Mouse (Mus musculus) embryo, embryonic 11.5 days (tissue): ENCODE data around the gene Dpp6.

Source experiments
- DNase-seq: peaks from one replicate; pipeline ENCODE4 v3.0.0-alpha.2; 2012; ENCODE audit warnings: low read depth, low spot score

Gene Dpp6

DNA sequence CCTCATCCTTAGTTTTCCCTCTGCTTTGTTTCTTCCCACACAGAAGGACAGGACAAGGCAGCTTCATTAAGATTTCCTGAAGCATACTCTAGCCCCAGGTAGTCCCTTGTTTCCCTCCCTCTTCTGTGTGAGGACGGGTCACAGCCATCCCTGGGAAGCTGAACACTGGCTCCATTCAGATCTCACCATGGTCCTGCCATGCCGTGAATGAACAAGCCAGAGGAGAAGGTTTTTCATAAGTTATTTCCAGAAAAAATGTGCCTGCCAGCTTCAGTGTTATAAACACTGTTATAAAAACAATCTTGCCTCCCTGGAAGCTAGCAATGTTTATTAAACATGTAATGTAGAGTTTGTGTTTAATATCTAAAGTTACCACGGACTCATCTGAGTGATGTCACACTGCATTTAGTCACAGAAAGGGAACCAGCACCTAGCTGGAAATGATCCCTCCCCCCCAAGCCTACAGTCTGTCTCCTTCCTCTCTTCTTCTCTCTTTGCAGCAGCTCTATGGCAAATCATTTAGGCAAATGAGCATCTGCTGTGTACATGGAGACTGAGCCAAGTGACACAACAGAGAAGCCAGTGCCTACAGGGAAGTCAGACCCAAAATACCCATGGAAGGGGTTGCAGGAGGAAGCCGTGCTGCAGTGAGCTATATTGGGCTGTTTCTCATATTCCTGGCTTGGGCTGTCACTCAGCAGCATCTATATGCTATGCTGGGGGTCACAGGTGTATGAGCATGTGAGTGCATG lies 128.3 kb downstream of the Dpp6 start:
- no peak for DNase-seq

DNA sequence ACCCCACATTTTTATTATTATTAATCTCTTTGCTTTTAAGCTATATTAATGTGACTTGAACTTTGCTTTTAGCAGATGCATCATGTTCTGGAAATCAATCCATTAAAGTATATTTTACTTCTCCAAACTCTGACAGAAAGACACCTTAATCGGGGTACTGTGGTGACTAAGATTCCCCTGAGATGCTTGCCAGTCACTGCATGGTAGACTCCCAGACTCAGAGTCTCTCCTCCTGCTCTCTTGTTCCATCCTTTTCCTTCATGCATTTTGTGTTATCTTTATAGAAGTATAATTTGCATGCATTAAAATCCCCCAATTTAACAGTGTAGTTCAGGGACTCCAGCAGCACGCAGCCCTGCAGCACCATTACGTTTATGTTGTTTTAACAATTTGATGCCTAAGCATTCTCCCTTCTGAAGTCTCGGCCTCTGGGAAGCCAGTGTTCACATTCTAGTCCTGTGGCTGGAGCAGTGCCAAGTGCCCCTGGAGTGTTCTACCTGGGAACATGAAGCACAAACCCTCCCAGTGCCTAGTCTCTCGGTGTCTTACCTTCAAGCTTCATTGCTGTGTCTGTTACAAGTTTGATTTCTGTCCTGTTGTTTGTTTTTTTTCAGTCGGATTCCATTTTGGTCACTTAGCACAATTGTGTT lies 153.1 kb downstream of the Dpp6 start:
- DNase-seq, result no peak

DNA sequence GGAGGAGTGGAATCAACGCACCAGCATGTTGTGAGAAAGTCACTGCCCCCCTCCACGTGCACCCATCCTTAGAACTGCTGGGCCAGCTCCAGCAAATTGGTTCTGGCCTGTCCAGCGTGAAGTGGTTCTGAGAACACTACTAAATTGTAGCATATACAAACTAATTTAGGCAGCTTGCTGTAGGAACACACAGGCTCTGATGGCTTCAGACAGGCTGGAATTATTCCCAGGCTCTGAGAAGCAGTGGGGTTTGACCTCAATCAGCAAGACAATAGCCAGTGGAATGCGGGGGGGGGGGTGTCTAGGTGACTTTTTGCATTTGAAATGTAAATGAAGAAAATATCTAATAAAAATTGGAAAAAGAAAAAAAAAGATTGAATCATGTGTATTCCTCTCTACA lies 156.2 kb downstream of the Dpp6 start:
- DNase-seq, result no peak

DNA sequence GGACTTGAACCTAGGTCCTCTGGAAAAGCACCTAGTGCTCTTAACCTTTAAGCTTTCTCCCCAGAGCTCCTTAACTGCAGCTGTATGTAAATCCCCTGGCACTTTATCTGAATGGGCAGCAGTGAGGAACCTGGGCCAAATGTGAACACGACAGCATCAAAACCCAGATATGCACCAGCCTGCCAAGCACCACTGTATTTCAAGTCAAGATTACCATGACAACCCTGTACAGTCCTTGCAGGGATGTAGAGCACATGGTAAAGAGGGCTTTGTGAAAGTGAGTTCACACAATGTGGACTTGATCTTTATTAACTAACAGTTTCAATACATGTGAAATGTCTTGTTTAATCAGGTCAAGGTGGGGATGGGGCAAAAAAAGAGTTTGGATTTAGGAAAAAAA lies 162.3 kb downstream of the Dpp6 start:
- no peak for DNase-seq

DNA sequence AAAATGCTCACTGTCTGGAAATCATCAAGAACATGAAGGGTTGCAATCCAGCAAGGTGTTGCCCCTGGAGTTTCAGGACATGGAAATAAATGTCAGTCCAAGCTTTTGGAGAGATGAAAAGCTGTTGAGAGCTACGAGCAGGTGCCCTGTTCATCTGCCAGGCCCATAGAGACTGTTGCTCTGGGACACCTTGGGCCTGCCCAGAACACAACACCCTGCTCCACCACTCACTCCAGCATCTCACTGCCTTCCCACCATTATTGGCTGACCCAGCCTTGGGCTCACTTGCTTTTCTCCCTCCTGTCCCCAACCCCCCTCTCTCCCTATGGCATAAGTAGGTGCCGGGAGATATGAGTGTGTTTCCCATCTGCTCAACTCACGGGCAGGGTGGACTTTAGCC lies 162.8 kb downstream of the Dpp6 start:
- DNase-seq, result no peak

DNA sequence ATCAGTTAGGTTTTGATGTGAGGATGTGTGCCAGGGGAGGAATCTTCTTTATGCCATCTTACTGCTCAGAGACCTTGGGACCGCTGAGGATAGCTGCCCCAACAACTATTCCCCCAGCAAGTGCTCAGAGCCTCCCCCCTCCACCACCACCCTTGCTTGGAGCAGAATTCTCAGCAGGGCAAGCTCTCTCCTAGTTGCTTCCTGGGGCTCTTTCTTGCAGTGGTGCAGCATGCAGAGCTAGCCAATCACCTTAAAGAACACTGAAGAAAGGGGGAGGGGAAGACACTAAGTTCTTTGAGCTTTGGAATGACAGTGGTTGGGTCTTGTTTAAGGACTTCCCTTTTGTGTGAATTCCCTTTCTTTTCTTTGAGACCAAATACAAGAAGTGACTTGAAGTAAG lies 168.1 kb downstream of the Dpp6 start:
- no peak for DNase-seq

DNA sequence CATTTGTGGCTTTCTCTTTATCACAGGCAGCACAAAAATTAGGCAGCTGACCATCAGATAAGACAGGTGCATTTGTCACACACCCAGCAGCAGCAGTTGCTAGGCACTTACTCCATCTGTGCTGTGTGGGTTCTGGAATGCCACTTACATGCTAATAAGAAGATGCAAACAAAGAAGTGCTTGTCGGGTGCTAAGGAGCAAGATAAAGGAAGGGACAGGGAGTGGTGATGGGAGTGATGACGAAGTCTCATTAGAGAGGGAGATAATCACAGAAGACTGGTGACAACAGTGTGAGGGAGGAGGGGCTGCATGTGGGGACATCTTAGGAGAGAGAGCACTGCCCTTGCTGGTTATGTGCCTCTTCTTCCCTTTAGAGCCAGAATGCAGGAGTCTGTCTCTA lies 174.6 kb downstream of the Dpp6 start:
- DNase-seq, result peak; percentile 2

DNA sequence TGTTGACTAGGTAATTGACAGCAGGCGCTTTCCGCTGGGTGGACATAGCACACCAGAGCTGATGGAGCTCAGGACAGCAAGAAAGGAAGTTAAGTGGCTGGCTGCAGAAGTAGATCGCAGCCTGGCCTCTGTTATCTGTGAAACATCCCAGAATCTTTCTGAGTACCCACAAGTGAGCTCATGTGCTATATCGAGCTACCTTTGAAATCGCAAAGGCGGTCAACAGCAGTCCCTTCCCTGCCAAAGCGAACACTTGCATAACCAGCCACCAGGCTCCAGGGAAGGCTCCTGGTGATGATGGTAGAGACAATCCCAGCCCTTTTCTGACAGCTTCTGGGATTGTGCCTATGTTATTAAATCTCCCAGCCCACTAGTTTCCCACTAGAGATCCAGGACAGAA lies 186.5 kb downstream of the Dpp6 start:
- no peak for DNase-seq

DNA sequence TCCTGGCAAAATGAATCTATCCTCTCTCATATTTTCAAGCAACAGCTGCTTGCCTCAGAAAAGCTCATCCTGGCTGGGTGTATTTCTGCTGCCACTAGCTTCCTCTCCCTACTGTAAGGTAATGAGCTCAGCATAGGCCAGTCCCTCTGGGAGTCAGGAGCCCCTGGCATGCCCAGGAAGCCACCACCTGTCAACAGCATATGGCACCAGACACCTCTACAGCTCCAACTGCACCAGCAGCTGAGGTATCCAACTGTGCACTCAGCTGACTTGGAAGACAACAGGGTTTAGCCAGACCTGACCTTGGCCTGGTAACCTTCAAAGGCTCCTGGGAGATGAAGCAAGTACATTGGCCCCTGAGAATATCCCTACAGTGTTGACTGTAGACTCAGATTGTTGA lies 192.2 kb downstream of the Dpp6 start:
- DNase-seq, result no peak

DNA sequence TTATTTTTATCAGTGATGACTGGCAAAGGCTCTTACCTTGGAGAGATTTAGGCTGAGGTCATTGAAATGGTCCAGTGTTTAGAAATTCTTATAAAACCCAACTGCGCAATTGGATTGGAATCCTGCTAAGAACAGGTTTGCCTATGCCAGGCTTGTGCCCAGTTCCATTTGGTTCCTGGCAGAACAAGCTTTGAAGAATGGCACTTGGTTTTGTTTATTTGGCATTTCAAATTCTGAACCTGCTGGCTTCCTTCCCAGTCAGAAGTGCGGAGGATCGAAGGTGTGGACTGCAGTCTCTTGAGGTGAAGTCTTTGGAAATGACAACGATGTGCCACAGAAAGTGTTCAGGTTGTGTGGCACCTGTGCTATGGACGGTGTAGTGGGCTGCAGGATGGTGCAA lies 193.6 kb downstream of the Dpp6 start:
- DNase-seq, result no peak

DNA sequence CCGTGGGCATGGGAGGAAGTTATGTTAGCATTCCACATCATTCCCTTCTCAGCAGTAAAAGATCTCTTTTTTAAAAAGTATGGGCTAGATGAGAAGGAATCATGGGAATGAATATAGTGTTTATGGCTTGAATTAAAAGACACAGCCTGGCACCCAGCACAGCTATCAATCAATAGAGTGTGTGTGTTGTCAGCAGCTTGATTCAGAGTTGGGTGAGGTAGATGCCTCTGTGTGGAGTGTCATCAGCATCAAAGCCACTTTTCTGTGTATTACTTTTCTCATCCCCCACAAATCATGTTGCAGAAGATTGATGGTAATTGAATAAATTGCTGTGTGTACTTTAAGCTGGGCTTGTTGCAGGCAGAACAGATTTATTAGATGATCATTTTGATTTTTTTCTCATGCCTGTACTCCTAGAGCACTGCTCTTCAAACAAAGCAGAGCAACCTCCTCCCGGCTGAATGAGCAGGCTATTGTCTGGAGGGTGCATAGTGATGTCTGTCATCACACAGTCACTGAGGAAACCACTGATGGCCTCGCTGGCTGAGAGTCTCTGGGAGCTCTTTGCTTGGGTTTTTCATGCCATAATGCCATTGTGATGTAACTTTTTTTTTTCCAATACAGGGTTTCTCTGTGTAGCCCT lies 201.4 kb downstream of the Dpp6 start:
- DNase-seq, result no peak

DNA sequence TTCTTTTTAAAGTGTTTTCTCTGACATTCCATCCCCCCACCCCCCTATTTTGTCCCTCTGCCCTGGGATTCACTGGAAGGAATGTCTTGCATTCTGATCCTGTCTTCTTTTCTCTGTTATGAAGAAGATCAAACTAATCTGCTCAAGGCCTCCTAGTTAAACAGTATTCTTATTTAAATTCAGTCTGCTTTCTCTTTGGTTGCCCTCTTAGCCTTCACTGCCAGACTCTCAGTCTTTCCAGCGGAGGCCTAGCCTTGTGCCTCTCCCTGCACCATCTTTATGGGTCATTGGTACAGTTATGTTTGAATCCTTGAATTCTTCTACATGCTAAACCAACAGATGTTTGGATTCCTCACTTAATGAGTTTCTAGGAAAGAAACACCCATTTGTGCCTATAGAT lies 211.6 kb downstream of the Dpp6 start:
- DNase-seq, result no peak

DNA sequence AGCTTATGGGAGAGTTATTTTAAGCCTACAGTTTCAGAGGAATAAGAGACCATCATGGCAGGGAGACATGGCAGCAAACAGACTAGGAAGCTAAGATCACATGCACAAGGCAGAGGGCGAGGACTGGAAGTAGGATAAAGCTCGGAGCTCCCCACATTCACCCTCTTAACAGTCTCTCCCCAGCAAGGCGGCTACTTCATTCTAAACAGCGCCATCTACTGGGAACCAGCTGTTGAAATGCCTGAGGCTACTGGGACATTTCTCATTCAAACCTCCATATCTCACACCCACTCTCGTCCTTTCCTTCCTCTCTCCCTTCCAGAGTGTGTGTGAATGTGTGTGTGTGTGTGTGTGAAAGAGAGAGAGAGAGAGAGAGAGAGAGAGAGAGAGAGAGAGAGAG lies 212.8 kb downstream of the Dpp6 start:
- DNase-seq, result no peak

DNA sequence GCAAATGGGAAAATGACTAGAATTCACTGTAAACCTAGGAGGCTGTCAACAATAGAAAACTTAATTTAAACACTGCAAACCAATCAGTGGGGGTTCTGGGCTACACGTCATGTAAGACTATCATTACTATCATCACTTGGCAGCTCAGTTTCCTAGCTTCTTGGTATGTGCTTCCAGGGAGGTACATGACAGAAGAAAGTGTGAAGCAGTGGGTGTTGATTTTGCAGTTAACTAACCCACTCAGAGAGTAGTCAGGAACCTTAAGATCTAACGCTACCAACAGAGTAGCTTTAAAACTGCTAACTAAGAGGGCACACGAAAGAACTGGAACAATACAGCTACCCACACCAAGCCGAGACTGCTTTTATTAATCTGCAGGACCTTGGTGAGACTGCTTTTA lies 217.9 kb downstream of the Dpp6 start:
- no peak for DNase-seq

DNA sequence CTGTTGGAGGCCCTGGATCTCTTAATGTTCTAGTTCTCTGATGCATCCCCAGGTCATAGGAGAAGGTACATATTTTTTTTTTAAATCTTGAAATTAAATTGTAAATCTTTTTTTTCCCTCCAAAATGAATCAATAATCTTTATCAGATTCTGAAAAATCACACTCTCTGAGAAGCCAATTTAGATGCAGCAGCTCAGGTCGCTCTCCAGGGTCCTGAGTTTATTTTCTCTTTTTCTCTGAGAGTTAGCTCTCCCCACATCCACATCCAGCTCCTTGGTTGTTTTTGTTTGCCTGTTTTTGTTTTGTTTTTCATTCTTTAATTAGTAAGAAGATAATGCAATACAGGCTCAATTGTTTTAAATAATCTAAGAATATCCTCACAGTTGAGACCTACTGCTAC lies 218.3 kb downstream of the Dpp6 start:
- DNase-seq, result no peak

DNA sequence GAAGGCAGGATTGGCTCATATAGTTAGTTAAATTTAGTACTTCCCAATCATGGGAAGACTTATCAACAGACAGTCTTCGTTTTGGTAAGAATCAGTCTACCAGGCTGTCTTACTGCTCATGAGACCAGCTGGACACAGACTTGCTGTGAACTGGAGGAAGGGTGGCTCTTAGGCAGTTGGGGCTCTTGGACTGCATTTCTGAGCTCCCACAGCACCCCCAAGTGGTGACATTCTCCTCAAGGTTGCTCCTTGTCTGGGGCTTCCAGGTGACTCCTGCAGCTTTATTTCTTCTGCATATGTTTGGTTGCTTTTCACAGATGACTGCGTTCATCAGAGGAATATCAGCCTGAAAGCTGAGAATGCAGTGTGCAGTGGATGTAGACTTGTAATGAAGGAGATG lies 218.9 kb downstream of the Dpp6 start:
- no peak for DNase-seq

DNA sequence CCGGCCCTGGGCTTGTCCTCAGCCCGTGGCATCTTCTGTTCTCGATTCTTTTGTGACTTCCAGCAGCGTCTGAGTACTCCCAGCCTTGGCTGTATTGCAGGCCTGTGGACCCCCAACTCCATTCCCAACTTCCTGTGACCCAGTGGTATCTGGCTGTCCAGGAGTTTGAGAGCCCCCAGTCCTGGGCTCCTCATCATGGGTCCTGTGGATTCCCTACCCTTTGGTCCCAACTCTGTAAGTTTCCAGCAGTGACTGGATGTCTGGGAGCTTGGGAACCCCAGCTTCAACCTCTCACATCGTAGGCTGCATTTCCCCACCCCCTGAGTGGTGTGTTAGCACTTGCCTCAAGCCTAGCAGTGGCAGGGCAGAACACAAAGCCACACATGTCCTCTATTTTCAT lies 220.8 kb downstream of the Dpp6 start:
- no peak for DNase-seq

DNA sequence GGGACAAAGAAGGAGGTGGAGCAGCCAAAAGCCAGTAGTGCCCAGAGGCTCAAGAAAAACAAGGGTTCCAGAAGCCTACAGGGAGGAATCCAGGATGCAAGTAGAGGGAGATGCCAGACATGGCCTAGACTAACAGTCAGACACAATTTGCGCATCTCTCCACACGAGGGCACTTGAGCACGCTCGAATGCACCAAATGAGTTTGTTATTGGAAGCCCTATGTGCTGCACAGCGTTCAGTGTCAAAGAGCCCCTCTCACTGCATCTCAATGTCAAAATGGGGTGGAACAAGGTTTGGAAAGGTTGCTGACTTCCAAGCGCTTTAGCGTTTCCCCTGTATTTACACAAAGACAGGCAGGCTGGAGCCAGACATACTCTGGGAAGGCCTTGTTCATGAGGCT lies 231.2 kb downstream of the Dpp6 start:
- DNase-seq, result no peak

DNA sequence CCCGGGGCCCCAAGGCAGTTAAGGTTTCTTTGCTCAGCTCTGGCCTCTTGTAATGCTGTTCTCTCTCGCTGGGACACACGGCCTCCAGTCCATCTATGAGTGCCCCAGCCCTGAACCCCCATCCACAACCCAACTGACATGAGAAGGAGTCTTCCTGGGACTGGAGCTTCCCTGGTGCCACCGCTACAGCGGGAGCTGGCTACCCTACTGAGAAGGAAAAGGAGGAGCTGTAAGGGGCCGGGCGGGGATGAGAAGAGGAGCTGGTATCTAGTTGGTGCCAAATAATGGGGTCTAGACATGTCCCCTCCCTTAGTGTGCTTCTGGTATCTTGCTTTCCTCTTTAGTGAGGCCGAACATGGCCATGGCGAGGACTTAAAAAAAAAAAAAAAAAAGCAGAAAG lies 231.9 kb downstream of the Dpp6 start:
- DNase-seq, result no peak

DNA sequence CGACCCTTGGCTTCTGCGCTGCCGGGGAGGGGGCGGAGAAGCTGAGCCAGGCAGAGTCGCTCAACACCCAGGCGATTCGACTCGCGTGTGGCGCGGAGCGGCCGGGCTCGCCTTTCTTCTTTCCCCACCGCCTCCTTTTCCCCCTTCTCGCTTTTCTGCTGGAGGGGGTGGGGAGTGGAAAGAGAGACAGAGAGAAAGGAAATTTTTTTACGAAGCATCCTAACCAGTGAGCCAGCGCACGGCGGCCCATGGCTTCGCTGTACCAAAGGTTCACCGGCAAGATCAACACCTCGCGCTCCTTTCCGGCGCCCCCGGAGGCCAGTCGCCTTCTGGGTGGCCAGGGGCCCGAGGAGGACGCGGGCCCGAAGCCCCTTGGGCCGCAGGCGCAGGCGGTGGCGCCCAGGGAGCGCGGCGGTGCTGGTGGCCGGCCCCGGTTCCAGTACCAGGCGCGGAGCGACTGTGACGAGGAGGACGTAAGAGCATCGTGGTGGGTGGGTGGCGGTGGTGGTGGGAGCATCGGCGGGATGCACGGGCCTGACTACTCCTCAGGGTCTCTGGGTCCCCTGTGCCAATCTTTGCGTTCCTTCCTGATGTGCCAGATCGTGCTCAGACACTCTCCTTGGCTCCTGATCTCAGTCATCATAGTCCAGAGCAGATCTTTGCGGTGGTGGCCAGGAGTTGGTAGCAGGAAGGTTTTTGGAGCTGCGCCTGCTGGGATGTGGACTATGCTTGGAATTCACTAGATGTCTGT lies 232.5 kb downstream of the Dpp6 start:
- DNase-seq, result no peak

DNA sequence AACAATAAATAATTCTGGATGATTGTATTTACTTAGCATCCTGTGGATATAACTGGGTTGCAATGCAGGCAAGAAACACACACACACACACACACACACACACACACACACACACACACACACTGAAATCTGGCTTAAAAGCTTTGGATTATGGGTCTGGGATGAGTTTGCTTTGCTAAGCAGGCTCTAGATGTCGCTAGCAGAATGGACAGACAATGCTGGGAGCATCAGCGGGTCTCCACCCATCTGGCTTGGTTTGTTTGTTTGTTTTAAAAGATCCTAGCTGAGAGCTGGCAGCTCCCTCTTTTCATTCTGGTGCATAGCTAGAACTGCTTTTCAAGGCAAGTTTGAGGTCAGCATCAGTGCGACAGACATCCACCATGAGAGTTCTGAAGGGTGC lies 234.2 kb downstream of the Dpp6 start:
- DNase-seq, result no peak

DNA sequence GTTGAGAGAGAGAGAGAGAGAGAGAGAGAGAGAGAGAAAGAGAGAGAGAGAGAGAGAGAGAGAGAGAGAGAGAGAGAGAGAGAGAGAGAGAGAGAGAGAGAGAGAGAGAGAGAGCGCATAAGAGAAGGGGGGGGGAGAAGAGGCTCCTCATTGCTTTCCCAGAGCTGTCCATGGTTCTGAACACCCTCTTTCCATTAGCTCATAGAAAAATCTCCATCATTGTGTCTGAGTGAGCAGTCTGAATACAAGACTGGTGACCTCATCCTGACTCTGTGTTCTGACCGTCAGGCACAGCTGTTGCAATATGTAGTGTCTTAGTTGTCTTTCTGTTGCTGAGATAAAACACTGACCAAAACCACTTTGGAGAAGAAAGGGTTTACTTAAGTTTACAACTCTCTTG lies 235.4 kb downstream of the Dpp6 start:
- DNase-seq, result no peak

DNA sequence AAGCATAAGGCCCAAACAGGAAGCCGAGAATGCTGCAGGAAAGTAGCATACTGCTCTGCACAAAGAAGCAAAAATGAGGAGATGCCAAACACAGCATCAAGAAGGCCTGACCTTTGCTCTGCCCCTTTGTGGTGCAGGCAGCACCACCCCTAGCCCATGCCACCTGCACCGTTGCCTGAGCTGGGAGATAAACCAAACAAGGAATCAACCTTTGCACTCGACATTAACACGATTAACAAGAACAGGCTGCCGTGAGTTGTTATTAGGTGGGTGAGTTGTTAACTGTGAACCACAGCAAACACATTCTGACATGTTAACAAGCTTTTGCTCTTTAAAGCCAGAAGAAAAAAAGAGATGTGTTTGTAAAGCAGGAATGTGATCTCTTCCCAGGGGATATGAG lies 239.4 kb downstream of the Dpp6 start:
- no peak for DNase-seq
